Mouse (Mus musculus): ENCODE measurements around the gene Ipcef1. TPM values are rescaled to one million over a fixed set of nuclear protein-coding genes. Genes with fewer than 3 reads are reported as not detected.
A peak's percentile ranks its signal among the peaks of the same experiment; 100 is the strongest.
"Not testable (repeated sequence)": the region's sequence is repeated elsewhere in the genome, so short reads cannot be mapped to it uniquely, and the experiment has no call there.

Ipcef1 gene
- polyA plus RNA-seq, 2 experiments from 2014 or later, result 101 to 123 TPM

DNA sequence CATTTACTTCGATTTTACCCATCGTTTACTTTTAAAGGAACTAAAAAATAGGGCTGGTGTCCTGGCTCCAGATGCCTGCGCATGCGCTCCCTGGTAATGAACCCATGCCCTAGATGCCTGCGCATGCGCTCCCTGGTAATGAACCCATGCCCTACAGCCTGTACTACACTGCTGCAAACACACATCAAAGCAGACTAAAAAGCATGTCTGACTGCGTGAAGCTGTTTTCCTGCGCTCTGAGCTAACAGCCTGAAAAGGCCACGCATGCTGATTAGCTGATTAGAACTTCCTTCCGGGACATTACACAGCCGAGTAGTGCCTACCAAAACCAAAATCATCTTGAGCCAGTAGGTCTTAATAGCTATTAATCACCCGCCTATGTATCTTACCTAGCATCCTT is 16.7 kb downstream of the Ipcef1 start:
- peak; percentile 97 for ATAC-seq

DNA sequence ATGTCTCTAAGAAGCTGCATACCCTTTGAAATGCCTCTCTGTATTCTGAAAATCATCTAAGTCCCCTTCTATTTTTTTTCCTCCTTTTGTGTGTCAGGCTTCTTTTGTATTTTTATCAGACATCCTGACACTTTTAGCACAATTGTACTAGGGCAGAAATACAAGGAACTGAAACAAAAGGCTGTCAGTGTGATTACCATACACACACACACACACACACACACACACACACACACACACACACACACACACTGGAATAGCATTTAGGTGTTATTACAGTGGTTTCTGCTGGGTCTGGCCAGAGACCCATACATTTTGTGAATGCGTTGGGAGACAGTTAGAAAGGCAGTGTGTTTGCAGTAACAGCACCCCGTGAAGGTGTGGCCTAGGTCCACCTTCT is 18.8 kb downstream of the Ipcef1 start:
- ATAC-seq, result no peak

DNA sequence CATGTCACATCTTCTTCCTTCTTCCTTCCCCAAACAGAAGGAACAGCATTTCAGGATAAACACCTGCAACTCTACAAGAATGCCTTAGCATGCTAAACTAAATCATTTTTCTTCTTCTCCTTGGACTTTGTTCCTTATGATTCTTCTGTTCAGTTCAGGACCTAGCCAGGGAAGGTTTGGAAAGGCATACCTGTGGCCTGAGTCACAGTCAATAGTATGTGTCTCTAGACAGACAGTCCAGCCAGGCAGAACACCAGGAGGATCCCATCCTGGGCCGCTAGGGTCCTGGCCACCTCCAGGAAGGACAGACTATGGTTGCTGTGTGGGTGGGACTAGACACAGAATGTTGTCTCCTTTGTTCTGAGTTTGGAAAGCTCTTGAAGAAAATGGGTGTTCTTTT is 27.2 kb downstream of the Ipcef1 start:
- ATAC-seq, result no peak

DNA sequence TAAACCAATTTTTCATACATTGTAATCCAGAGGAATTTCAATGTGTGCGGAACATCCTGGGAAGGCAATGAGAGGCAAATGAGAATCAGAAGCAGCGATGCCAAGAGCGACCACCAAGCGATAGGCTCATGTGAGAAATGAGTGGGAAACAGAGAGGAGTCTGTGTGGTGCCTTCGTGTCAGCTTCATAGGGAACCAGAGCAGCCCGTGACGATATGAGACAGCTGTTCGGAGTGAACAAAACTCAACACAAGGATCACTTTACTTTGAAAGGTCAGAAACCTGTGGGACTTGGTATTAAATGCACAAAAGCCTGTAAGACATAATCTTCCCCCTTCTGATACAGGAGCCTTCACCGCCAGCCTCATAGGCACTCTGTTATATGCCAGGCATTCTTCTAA is 31.7 kb downstream of the Ipcef1 start:
- no peak for ATAC-seq

DNA sequence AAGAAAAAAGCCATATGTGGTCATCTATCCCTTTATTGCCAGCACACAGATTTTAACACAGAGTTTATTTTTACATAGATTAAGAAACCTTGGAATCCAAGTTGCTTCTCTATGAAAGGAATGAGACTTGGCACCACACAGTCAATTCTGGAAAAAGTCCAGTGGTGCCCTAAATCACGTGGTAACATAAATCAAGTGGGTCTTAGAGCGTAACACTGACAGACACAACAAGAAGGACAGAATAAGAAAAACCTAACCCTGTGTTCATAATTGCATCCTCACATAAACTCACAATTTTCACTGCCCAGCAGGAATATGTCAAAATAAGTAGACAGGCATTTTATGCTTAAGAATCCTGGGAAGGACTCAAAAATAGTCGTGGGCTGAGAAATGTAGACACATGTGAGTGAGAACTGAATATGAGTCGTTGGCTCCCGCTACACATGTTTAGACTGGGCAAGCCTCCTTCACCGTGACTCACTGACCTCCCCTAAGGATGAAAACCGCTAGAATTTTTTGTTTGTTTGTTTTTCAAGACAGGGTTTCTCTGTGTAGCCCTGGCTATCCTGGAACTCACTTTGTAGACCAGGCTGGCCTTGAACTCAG is 32.4 kb downstream of the Ipcef1 start:
- no peak for ATAC-seq

DNA sequence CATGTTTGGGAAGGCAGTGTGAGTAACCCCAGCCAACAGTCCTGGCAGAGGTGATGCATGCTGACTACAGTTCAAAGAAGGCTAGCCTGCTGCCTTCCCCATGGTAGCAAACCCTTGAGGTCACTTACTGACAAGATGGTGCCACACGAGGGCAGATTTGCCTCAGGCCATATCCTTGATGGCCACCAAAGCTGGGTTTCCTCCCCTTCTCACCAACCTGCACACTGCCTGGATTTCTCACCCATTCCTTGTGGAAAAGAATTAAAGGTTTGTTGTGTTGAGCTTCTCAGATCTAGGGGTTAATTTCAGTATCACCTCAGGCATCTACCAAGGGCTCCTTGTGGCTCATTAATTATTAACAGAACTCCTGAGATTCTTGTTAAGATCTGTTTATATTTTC is 37.1 kb downstream of the Ipcef1 start:
- no peak for ATAC-seq

GRCm38 (mm10) chr10:7010543-7010942 is 41.7 kb downstream of the Ipcef1 start:
- ATAC-seq, result peak; percentile 84

DNA sequence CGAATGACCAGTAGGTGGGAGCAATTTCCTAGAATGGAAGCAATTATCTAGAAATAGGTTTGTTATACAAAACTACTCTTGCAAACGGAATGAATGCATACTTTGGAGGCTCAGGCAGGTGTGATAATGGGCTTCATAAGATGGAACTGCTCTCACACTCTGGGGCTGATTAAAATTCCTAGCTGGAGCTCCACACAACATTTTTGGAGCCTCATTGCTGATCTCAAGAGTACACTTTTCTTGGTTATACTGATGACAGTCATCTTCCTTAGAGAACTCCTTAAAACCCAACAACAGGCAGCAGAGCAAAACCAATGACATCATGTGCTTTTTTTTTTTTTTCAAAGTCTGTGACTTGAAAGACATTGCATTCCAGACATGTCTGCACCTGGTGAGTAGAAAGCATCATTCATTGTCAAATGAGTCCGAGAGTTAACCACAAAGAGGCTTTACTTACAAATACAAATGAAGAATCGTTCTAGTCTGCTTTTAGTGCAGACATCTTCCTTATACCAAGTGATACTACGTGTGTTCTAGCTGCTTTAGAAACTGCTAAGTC is 47.2 kb downstream of the Ipcef1 start:
- peak; percentile 47 for ATAC-seq

- not testable (repeated sequence) for ATAC-seq
Observed at GRCm38 (mm10) chr10:7003898-7004297, 48.4 kb downstream of the Ipcef1 start.

DNA sequence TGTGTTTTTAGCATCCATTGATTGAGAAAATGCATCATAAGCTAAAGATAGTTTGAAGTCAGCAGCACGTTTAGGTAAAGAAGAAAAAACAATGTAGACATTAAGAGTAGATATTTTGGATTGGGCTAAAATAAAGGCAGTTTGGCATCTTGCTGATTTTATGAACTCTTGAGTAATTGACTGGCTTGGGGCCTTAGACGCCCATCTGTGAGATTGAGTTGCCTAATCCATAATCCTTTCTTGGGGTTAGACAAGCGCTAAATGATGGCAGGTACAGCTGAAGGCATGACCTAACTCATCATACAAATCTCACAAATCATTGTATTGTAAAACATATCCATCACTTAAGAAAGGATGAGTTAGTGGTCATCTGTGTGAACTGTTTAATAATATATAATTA is 52.9 kb downstream of the Ipcef1 start:
- ATAC-seq, result no peak

DNA sequence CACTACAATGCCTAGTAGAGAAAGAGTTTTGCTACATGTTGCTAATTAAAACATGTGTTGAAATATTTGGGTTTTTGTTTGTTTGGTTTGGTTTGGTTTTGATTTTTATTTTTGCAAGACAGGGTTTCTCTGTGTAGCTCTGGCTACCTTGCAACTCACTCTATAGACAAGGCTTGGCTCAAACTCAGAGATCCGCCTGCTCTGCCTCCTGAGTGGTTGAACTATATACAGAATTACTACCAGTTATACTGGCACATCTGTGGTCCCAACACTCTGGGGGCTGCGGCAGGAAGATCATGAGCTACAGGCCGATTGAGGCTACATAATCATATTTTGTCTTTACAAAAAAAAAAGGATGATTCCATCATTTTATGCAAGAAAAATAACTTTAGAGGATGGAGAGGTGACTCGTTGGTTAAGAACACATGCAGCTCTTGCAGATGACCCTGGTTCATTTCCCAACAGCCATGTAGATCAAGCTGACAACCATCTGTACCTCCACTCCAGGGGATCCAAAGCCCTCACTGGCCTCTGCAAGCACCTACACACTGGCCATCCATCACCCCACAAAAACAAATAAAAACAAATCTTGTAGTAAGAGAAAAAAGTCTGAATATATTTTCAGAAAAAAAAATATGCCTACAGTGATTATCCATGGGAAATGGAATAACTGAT is 53.6 kb downstream of the Ipcef1 start:
- ATAC-seq, result no peak

DNA sequence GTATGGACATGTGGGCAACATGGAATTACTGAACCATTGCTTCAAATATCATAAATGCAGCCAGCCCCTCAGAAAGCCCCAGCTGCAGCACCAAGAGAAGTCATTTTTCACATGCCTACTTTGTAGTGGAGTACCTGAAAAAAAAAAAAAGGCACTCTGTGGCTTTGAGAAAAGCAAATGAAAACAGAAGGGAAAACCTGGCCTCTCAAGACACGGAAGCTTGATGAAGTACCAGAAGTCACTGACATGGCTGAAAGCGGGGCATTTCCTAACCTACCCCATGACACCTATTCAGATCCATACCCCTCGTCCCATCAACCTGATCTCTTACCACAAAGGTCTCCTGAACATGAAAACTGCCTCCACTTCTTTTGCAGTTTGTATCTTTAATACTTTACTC is 55.4 kb downstream of the Ipcef1 start:
- ATAC-seq, result peak; percentile 52

DNA sequence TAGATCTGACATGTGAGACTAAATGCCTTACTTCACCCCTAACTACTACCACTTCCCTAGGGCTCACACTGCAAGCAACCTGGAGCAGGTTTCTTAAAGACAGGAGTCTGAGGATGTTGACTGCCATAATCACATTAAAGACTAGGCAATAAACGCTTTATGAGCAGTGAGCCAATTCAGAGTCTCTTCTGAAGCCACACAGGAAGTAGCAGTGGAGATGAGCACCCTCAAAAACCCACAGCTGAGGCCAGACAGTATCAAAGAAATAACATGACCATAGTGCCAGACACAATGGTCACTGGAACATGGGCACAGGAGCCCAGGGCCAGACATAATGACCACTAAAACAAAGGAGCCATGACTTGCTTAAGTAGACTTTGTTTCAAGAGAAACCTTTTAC is 63.7 kb downstream of the Ipcef1 start:
- peak; percentile 72 for ATAC-seq

DNA sequence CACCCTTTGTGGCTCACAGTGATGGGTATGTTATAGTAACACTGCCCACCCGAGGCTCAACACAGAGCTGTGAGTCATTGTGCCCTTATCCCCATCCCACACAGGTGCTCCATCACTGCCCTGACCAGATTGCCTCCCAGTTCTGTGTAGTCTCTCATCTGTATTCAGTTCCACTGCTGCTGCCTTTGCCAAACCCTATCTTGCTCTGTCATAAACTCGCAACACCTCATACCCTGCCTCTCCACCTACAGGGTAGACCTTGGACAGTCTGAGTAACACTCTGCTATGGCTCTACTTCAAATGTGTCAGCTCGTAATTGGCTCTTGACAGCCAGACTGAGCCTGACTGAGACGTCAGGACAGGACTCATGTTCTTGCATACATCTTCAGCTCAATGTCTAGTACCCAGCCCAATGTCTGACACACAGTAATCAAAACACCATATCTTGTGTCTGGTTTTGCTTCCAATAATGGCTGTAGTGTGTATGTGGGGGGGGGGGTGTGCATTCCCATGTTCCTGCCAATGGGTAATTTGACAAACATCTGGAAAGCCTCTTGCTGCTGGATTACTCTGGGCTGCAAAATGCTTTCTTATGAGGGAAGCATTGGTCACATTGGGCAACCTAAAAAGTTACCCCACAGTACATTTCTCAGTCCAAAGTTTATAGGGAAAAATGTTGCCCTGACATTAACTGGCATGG is 64.7 kb downstream of the Ipcef1 start:
- ATAC-seq, result no peak

GRCm38 (mm10) chr10:6986246-6986645 is 66.0 kb downstream of the Ipcef1 start:
- ATAC-seq, result no peak

DNA sequence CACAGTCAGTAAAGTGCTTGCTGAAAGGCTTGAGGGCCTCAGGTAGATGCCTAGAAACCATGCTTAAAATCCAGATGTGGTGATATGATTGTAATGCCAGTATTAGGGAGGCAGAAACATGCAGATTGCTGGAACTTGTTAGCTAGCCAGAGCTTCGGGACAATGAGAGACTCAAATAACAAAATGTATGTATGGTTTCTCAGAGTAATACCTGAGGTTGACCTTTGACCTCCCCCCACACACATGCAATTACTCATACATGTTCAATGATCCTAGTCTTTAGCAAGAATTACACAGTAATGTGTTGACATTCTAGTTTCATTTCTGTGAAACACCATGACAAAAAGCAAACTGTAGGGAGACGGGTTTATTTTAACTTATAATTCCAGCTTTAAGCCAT is 68.8 kb downstream of the Ipcef1 start:
- no peak for ATAC-seq

DNA sequence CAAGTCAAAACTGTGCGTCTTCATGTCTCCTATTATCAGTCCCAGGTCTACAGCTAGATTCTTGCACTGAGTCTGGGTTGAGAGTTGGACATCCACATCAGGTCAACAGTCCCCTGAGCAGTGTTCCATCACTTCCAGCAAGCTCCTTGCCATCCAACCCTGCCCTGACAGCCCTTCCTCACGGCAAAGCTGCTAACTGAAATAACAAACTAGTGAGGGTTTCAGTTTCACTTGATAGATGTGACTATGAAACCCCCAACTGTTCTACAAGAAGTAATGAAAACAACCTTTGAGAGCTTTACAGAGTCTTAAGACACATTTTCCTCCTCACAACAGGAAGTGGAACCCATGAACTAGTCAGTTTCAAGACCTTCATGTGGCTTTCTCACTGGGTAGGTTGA is 69.5 kb downstream of the Ipcef1 start:
- ATAC-seq, result peak; percentile 86

DNA sequence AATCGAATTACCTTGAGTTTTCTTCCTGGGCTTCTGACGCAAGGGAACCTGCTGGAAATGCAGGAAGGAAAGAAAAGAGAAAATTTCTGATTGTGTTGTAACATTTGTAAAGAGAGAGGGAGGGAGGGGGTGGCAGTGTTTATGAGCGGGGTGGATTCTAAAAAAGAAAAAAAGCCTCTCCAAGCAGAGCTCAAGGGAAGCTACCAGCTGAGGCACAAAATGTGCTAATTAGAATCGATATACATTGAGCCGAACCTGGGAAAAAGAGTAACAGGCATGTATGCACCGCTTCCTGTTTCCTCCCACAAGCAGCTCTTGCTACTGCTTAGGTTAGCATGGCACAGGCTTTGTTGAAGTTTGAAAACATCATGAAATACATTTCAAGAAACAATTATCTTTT is 72.0 kb downstream of the Ipcef1 start:
- ATAC-seq, result peak; percentile 42

GRCm38 (mm10) chr10:6979789-6980188 is 72.5 kb downstream of the Ipcef1 start:
- ATAC-seq, result no peak

- no peak for ATAC-seq
Observed at GRCm38 (mm10) chr10:6979216-6979615, 73.1 kb downstream of the Ipcef1 start.

DNA sequence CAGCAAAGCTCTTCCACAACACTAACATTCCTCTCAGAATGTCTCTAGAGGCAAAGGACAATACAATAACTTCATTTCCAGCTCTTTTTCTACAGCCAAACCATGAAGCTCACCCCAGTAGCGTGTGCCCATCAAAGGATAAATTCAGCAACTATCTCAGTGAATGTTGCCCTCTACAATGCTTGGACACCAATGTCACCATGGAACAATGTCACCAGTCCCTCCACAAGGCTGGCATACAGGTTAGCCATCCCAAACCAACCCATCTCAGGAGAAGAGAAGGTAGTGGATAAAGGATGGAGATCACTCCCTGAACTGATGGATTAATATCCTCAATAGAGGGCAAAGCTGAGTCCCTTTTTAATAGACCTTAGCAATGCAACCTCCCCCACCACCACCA is 73.5 kb downstream of the Ipcef1 start:
- no peak for ATAC-seq

GRCm38 (mm10) chr10:6977843-6978242 is 74.4 kb downstream of the Ipcef1 start:
- no peak for ATAC-seq

DNA sequence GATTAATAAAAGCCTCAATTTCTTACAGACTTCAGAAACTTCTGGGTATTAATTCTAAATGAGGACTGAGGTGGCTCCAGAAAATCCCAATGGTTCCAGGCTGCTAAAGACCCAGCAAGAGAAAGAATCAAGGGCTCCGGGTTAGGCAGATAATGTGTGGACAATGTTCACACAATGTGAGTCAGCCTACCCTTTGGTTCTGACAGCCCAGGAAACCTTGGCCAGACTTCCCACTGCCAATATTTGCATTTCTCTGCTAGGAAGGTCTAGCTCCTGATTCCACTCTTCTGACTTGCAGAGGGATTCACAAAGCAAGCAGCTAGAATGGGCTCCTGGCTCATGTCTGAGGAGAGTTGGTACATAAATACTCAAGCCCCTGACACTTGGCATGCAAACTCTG is 83.9 kb downstream of the Ipcef1 start:
- ATAC-seq, result no peak
